Mouse (Mus musculus): ENCODE results near the gene Pax3. TPM values are rescaled to one million over a fixed set of nuclear protein-coding genes. Genes with fewer than 3 reads are reported as not detected.
A peak's percentile ranks its signal among the peaks of the same experiment; 100 is the strongest.

The Pax3 gene
- polyA plus RNA-seq, 1 experiment from 2014 or later, result not detected

- WGBS, result 3% methylated on average over 9 of the region's 9 CpGs
- Histone ChIP-seq H3K27ac (no peak overlapping the region), H3K27me3 (peaks cover 100% of the 10 kb centered on the region), H3K4me2 (no peak overlapping the region), H3K9ac (no peak overlapping the region), H3K9me3 (replicated peaks) (no peaks in the 10 kb centered on the region), H3K36me3 (no peaks in the 10 kb centered on the region), H3K4me3 (replicated peaks) (no peak overlapping the region), H3K4me1 (peaks cover 8% of the 10 kb centered on the region)
- ATAC-seq (replicated peaks; ENCODE audit: low FRiP score), result no peak
Observed at GRCm38 (mm10) chr1:78208281-78208814, 11.4 kb upstream of the Pax3 start.

- H3K4me2 ChIP-seq, result peak overlapping the region; percentile 58; the same call in 1 of the 2 replicates
Observed at GRCm38 (mm10) chr1:78204341-78204740, 7.4 kb upstream of the Pax3 start.

DNA sequence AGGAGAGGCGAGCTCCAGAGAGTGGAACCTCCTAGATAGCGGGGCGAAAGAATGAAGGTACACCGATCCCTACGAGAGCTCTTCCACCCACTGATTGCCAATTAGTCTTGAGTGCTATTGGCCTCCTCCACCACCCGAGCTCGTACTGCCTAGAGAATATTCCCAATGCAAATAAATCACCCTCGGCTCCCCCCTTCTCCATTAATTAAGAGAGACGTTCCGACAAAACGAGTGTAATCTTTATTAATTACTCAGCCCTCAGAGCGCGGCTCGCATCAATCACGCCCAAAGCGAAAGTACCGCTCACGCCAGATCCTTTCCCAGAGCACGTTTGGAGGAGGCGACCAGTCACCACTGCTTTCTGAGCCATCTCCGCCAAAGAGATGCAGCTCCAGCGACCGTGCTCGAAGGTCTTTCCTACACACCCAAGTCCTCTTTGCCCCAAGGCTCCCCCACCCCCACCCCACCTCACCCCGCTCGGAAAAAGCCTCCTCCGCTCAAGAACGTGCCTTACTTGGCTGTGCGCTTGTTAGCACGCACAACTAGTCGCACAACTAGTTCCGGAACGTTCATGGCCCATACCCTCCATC is 6.8 kb upstream of the Pax3 start:
- ATAC-seq (replicated peaks; ENCODE audit: low FRiP score), result no peak
- WGBS, result under 1% methylated on average over 33 of the region's 33 CpGs
- Histone ChIP-seq H3K36me3 (no peaks in the 10 kb centered on the region), H3K9ac (no peak overlapping the region), H3K9me3 (replicated peaks) (no peaks in the 10 kb centered on the region), H3K27ac (no peak overlapping the region), H3K27me3 (peaks cover 98% of the 10 kb centered on the region), H3K4me1 (peaks cover 13% of the 10 kb centered on the region), H3K4me3 (replicated peaks) (peak overlapping the region; percentile 43), H3K4me2 (peak overlapping the region; percentile 58)

More at GRCm38 (mm10) chr1:78204341-78204740, 7.4 kb upstream of the Pax3 start:
- H3K4me1 ChIP-seq, result peaks cover 13% of the 10 kb centered on the region
- H3K9me3 ChIP-seq (replicated peaks), result no peaks in the 10 kb centered on the region
- 0 out of 2 replicates have a peak overlapping the region, but pooled peaks have one; percentile 43 for H3K4me3 ChIP-seq (replicated peaks)
- no peak for ATAC-seq (replicated peaks; ENCODE audit: low FRiP score)
- WGBS, result 24% methylated on average over 4 of the region's 4 CpGs
- H3K27ac ChIP-seq, result no peak overlapping the region
- H3K27me3 ChIP-seq, result peaks cover 98% of the 10 kb centered on the region
- H3K36me3 ChIP-seq, result no peaks in the 10 kb centered on the region
- H3K9ac ChIP-seq, result no peak overlapping the region

DNA sequence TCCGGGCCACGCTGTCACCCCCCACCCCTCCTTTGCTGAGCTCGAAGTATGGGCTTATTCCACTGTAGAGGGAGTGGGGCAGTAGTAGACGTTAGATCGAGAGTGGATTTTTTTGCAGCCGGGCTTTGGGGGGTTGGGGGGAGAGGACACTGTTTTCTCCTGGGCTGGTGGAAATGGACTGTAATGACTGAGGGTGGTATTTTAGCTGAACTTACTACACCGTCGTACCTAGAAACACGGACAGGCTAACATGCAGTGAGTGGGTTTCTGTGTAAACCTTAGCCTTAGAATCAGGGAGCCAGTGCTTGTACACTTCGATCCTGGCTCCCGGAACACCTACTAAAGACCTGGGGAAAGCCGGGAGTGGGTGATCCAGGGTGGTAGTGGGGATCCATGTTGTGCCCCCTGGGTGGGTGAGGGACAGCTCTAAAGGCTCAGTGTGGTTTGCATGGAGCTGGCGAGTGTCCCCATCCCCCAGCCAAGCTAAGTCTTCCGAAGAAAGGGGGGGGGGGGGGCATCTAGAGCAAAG is 6.2 kb upstream of the Pax3 start:
- no peak overlapping the region for H3K27ac ChIP-seq
- H3K36me3 ChIP-seq, result no peaks in the 10 kb centered on the region
- peaks cover 98% of the 10 kb centered on the region for H3K27me3 ChIP-seq
- H3K9me3 ChIP-seq (replicated peaks), result no peaks in the 10 kb centered on the region
- H3K4me3 ChIP-seq (replicated peaks), result peak overlapping the region; percentile 43
- no peak overlapping the region for H3K9ac ChIP-seq
- no peak for ATAC-seq (replicated peaks; ENCODE audit: low FRiP score)
- peaks cover 13% of the 10 kb centered on the region for H3K4me1 ChIP-seq
- under 1% methylated on average over 14 of the region's 14 CpGs for WGBS
- peak overlapping the region; percentile 58 for H3K4me2 ChIP-seq

GRCm38 (mm10) chr1:78202466-78203085 is 5.6 kb upstream of the Pax3 start:
- H3K36me3 ChIP-seq, result no peaks in the 10 kb centered on the region
- no peak overlapping the region for H3K27ac ChIP-seq
- peaks cover 98% of the 10 kb centered on the region for H3K27me3 ChIP-seq
- H3K9ac ChIP-seq, result no peak overlapping the region
- ATAC-seq (replicated peaks; ENCODE audit: low FRiP score), result no peak
- no peaks in the 10 kb centered on the region for H3K9me3 ChIP-seq (replicated peaks)
- 1% methylated on average over 23 of the region's 23 CpGs for WGBS
- peaks cover 13% of the 10 kb centered on the region for H3K4me1 ChIP-seq
- H3K4me2 ChIP-seq, result no peak overlapping the region
- H3K4me3 ChIP-seq (replicated peaks), result no peak overlapping the region

- Histone ChIP-seq H3K4me3 (replicated peaks) (no peak overlapping the region), H3K4me1 (peaks cover 25% of the 10 kb centered on the region), H3K9ac (no peak overlapping the region), H3K36me3 (no peaks in the 10 kb centered on the region), H3K4me2 (no peak overlapping the region), H3K9me3 (replicated peaks) (no peaks in the 10 kb centered on the region), H3K27ac (no peak overlapping the region), H3K27me3 (peaks cover 98% of the 10 kb centered on the region)
- WGBS, result 2% methylated on average over 28 of the region's 28 CpGs
- ATAC-seq (replicated peaks; ENCODE audit: low FRiP score), result no peak
Observed at GRCm38 (mm10) chr1:78201251-78202010, 4.5 kb upstream of the Pax3 start.

DNA sequence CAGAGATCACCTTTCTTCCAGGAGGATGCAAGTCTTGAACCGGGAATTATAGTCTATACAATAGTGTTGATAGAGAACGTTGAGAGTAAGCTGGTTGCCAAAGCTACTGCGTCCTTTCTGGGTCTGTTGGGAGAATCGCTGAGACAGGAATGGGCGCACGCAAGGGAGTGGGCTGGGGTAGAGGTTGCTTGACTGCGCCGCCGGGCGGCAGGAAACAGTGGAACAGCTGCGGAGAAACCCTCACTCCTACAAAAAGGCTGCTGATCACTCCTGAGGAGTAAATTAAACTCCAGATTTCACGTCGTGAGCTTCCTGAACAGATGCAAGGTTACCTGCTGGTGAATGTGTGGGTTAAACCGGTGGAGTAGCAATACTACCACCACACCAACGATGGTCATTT is 3.3 kb upstream of the Pax3 start:
- no peaks in the 10 kb centered on the region for H3K9me3 ChIP-seq (replicated peaks)
- ATAC-seq (replicated peaks; ENCODE audit: low FRiP score), result no peak

DNA sequence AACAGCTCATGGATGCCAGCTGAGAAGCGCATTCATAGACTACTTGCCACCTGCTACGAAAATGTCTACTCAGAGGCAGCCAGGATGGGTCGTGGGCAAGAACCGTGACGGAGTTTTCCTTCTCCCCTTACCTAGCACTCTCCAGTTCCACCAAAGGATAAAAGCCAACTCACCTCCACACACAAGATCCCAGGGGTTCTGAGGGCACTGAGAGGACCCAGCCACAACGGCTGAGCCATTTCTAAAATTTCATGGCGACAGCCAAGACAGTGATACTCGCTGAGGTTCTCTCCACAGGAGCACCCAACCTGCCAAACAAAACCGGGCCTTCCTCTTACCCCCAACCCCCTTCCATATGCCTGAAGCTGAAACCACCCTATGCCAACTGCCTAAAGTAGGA is 2.3 kb upstream of the Pax3 start:
- Histone ChIP-seq H3K27me3 (peaks cover 98% of the 10 kb centered on the region), H3K4me3 (replicated peaks) (no peak overlapping the region), H3K4me1 (peaks cover 29% of the 10 kb centered on the region), H3K4me2 (no peak overlapping the region), H3K27ac (no peak overlapping the region), H3K9ac (no peak overlapping the region), H3K36me3 (no peaks in the 10 kb centered on the region), H3K9me3 (replicated peaks) (no peaks in the 10 kb centered on the region)
- ATAC-seq (replicated peaks; ENCODE audit: low FRiP score), result no peak
- 2% methylated on average over 9 of the region's 9 CpGs for WGBS

More for the DNA sequence above, 3.3 kb upstream of the Pax3 start:
- Histone ChIP-seq H3K27me3 (peaks cover 98% of the 10 kb centered on the region), H3K27ac (no peak overlapping the region), H3K9ac (no peak overlapping the region), H3K4me2 (no peak overlapping the region), H3K4me3 (replicated peaks) (no peak overlapping the region), H3K36me3 (no peaks in the 10 kb centered on the region), H3K4me1 (peaks cover 29% of the 10 kb centered on the region)
- under 1% methylated on average over 15 of the region's 15 CpGs for WGBS

DNA sequence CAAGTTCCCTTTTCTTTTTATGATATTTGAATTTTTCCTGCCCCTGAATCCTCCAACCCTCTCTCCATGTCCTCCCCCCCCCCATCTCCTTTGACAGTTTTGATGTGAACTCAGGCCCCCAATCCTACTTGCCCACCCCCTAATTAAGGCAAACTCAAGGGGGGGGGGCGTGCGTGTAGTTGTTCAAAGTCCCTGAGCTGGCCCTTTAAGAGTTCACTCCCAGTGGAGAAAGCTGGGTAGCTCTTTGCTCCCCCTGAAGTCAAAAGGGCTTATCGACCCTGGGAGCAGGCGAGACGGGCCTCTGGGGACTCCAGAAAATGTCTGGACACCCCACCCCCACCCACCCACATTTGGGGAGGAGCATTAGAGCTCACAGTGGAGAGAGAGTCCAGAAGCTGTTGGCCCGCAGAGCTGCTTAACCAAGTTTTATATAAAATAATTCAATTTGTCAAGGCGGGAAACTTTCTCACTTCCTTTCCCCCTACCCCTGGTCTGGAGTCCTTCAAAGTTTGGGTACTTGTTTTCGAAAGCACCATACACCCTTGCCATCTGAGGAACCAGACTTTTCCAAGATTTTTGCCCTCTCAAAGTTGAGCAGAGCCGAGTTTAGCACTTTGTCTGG is 1.5 kb upstream of the Pax3 start:
- no peak for ATAC-seq (replicated peaks; ENCODE audit: low FRiP score)
- no peak overlapping the region for H3K4me3 ChIP-seq (replicated peaks)
- WGBS, result 0% methylated on average over 9 of the region's 9 CpGs

GRCm38 (mm10) chr1:78197351-78198234 is 659 bp upstream of the Pax3 start:
- peak overlapping the region; percentile 25 for H3K4me3 ChIP-seq (replicated peaks)
- no peak overlapping the region for H3K9ac ChIP-seq
- H3K27ac ChIP-seq, result no peak overlapping the region
- no peak for ATAC-seq (replicated peaks; ENCODE audit: low FRiP score)
- no peaks in the 10 kb centered on the region for H3K36me3 ChIP-seq
- H3K4me2 ChIP-seq, result peak overlapping the region; percentile 54
- peaks cover 19% of the 10 kb centered on the region for H3K4me1 ChIP-seq
- WGBS, result 1% methylated on average over 21 of the region's 21 CpGs
- no peaks in the 10 kb centered on the region for H3K9me3 ChIP-seq (replicated peaks)
- H3K27me3 ChIP-seq, result peaks cover 98% of the 10 kb centered on the region

More for the DNA sequence above, 1.5 kb upstream of the Pax3 start:
- H3K9ac ChIP-seq, result no peak overlapping the region
- no peaks in the 10 kb centered on the region for H3K9me3 ChIP-seq (replicated peaks)
- peaks cover 25% of the 10 kb centered on the region for H3K4me1 ChIP-seq
- no peak overlapping the region for H3K4me2 ChIP-seq
- no peak overlapping the region for H3K27ac ChIP-seq
- no peaks in the 10 kb centered on the region for H3K36me3 ChIP-seq
- H3K27me3 ChIP-seq, result peaks cover 98% of the 10 kb centered on the region
